Mouse (Mus musculus) heart, postnatal 14 days (tissue): ENCODE data around the gene Madcam1. TPM values are rescaled to one million over a fixed set of nuclear protein-coding genes. Genes with fewer than 3 reads are reported as not detected.

Experiments
- DNase-seq, 2 experiments: peaks; one replicate each; pipeline ENCODE4 v3.0.0; 2021 to 2022
- intact Hi-C: fragments of 180-260 bp; cut with DNase I; formaldehyde crosslinking; loops from one replicate; pipeline ENCODE4 v1.15.1; 2025
- total RNA-seq, 2 experiments: library from RNA; stranded (reverse); gene quantifications; 2 replicates each; pipeline ENCODE4 v1.2.3; 2021

The Madcam1 gene
- total RNA-seq, 2 experiments from 2014 or later: 0.37 TPM; not detected in 1

GRCm38 (mm10) chr10:79706406-79707094 is 42.2 kb downstream of the Madcam1 start:
- intact Hi-C loops: loop anchor here (5.0 kb wide), 1 partner anchor 71 kb away; the partner anchor contains the start of gene Fstl3
- no peak for DNase-seq

- DNase-seq: no peak
- intact Hi-C loops: loop anchor here (5.0 kb wide), 1 partner anchor 70 kb away; the partner anchor contains the start of gene Fstl3
Observed at GRCm38 (mm10) chr10:79707162-79707561, 42.8 kb downstream of the Madcam1 start.

- DNase-seq: no peak
- intact Hi-C loops: loop anchor here (5.0 kb wide), 1 partner anchor 70 kb away; the partner anchor contains the start of gene Fstl3
Observed at GRCm38 (mm10) chr10:79707759-79708158, 43.4 kb downstream of the Madcam1 start.

- intact Hi-C loops: loop anchor here (5.0 kb wide), 1 partner anchor 69 kb away; the partner anchor contains the start of gene Fstl3
Observed at GRCm38 (mm10) chr10:79708668-79709067, 44.3 kb downstream of the Madcam1 start.

GRCm38 (mm10) chr10:79709307-79709706 is 44.9 kb downstream of the Madcam1 start:
- DNase-seq: no peak
- intact Hi-C loops: loop anchor here (5.0 kb wide), 1 partner anchor 68 kb away; the partner anchor contains the start of gene Fstl3

More at GRCm38 (mm10) chr10:79708668-79709067, 44.3 kb downstream of the Madcam1 start:
- DNase-seq: no peak

- intact Hi-C loops: no loop called here
- no peak for DNase-seq
Observed at GRCm38 (mm10) chr10:79712029-79712428, 47.7 kb downstream of the Madcam1 start.

GRCm38 (mm10) chr10:79712499-79713126 is 48.3 kb downstream of the Madcam1 start:
- intact Hi-C loops: no loop called here
- peak; percentile 78 to 91 for DNase-seq

GRCm38 (mm10) chr10:79713163-79713562 is 48.8 kb downstream of the Madcam1 start:
- intact Hi-C loops: no loop called here
- no peak for DNase-seq

GRCm38 (mm10) chr10:79714996-79715395 is 50.6 kb downstream of the Madcam1 start:
- DNase-seq: no peak
- intact Hi-C loops: no loop called here

GRCm38 (mm10) chr10:79716254-79716987 is 52.1 kb downstream of the Madcam1 start, which contains the start of gene Hcn2:
Gene Hcn2 (plus strand): TSS chr10:79716634.
- no peak for DNase-seq
- intact Hi-C loops: no loop called here

GRCm38 (mm10) chr10:79716988-79717355 is 52.6 kb downstream of the Madcam1 start:
- no peak for DNase-seq
- intact Hi-C loops: no loop called here

GRCm38 (mm10) chr10:79717640-79718357 is 53.4 kb downstream of the Madcam1 start:
- peak; percentile 82 to 88 for DNase-seq
- intact Hi-C loops: no loop called here

Other genes starting within 250 kb of the Madcam1 start
- gene Vmn2r83, start 195.8 kb upstream of the Madcam1 start, total RNA-seq: not detected
- gene Plpp2, start 130.8 kb upstream of the Madcam1 start, total RNA-seq: 1 to 10 TPM; 2.4 to 3.1 TPM
- 10 to 100 TPM in 1 of 2 experiments, 1 to 10 TPM in 1; 9.2 to 12.4 TPM for gene Mier2, start 109.4 kb upstream of the Madcam1 start, total RNA-seq
- gene Theg, start 77.2 kb upstream of the Madcam1 start, total RNA-seq: not detected
- gene C2cd4c, start 50.5 kb upstream of the Madcam1 start, total RNA-seq: not detected
- gene Shc2, start 26.6 kb upstream of the Madcam1 start, total RNA-seq: 1 to 10 TPM; 3.5 to 4.0 TPM
- gene Odf3l2, start 18.8 kb upstream of the Madcam1 start, total RNA-seq: not detected
- 10 to 100 TPM; 21.7 to 23.0 TPM for gene Tpgs1, start 4.8 kb downstream of the Madcam1 start, total RNA-seq
- gene Cdc34, start 17.6 kb downstream of the Madcam1 start, total RNA-seq: 100 to 1,000 TPM; 158 to 159 TPM
- 1 to 10 TPM; 4.5 to 5.4 TPM for gene Gzmm, start 24.5 kb downstream of the Madcam1 start, total RNA-seq
- gene Bsg, start 39.9 kb downstream of the Madcam1 start, total RNA-seq: 1,000 to 10,000 TPM; 1,285 to 1,330 TPM
- gene Hcn2, start 52.1 kb downstream of the Madcam1 start, total RNA-seq: 10 to 100 TPM; 35.7 to 38.7 TPM
- gene Polrmt, start 82.0 kb downstream of the Madcam1 start, total RNA-seq: 10 to 100 TPM; 45.3 to 46.8 TPM
- not detected for gene Fgf22, start 90.5 kb downstream of the Madcam1 start, total RNA-seq
- gene Rnf126, start 102.4 kb downstream of the Madcam1 start, total RNA-seq: 10 to 100 TPM; 25.9 to 26.7 TPM
- 1 to 10 TPM; 2.8 to 3.4 TPM for gene Fstl3, start 112.7 kb downstream of the Madcam1 start, total RNA-seq
- under 1 TPM in 1 of 2 experiments, not detected in 1; 0.51 TPM for gene Prss57, start 126.4 kb downstream of the Madcam1 start, total RNA-seq
- 10 to 100 TPM; 71.8 to 86.5 TPM for gene Palm, start 129.0 kb downstream of the Madcam1 start, total RNA-seq
- gene Misp, start 156.4 kb downstream of the Madcam1 start, total RNA-seq: under 1 TPM; 0.26 to 0.54 TPM
- 10 to 100 TPM; 82.2 TPM for gene Ptbp1, start 189.9 kb downstream of the Madcam1 start, total RNA-seq
- gene Prtn3, start 209.9 kb downstream of the Madcam1 start, total RNA-seq: under 1 TPM in 1 of 2 experiments, not detected in 1; 0.29 TPM
- under 1 TPM; 0.20 to 0.29 TPM for gene Plppr3, start 210.1 kb downstream of the Madcam1 start, total RNA-seq
- not detected for gene Elane, start 221.7 kb downstream of the Madcam1 start, total RNA-seq
- gene Cfd, start 226.3 kb downstream of the Madcam1 start, total RNA-seq: 10 to 100 TPM; 14.2 to 77.3 TPM
- gene Med16, start 244.4 kb downstream of the Madcam1 start, total RNA-seq: 10 to 100 TPM; 48.3 to 51.5 TPM
- not detected for gene Gm26602, start 246.3 kb downstream of the Madcam1 start, total RNA-seq